In genomic region chr13:68889929-68890593, GRCm38 (mm10) we compare ENCODE assay signal across 14 mouse cellular contexts.
DNase-seq lines count a peak whose midpoint lies in the region; ATAC-seq lines count a peak whose summit lies in the region.
"Had no signal": no experiment of that assay in that cellular context is flagged by ENCODE, and none has a peak within 500 bp of the region (broad histone marks: within the 10 kb centered on the region; RNA-seq: fewer than 3 reads in every experiment).

No protein-coding gene starts in this region.

- 0 out of 2 replicates have a peak, but pooled peaks have one; percentile 24 for ATAC-seq in kidney, embryonic 14.5 days (ENCODE audit: low FRiP score, low TSS enrichment)
- peak; percentile 87 for ATAC-seq in lung, embryonic 16.5 days (ENCODE audit: low read depth)
- ATAC-seq in midbrain, embryonic 13.5 days, result no peak

- H3K4me2 ChIP-seq in kidney, embryonic 14.5 days (replicated peaks; ENCODE audit: low read depth, low read length), result no peak overlapping the region
- no peak overlapping the region for H3K4me2 ChIP-seq in lung, embryonic 16.5 days (ENCODE audit: low read depth, low read length)
- H3K4me2 ChIP-seq in midbrain, embryonic 13.5 days (replicated peaks), result no peak overlapping the region
- H3K4me2 ChIP-seq: heart, embryonic 13.5 days; hindbrain, embryonic 12.5 days; liver, embryonic 15.5 days; midbrain, embryonic 12.5 days had no signal

- no peaks in the 10 kb centered on the region for H3K27me3 ChIP-seq in kidney, embryonic 14.5 days (ENCODE audit: control insufficient read depth, insufficient read depth, low read length)
- H3K27me3 ChIP-seq in lung, embryonic 16.5 days (ENCODE audit: control insufficient read depth, insufficient read depth, low read depth, low read length), result no peaks in the 10 kb centered on the region
- no peaks in the 10 kb centered on the region for H3K27me3 ChIP-seq in midbrain, embryonic 13.5 days
- H3K27me3 ChIP-seq: heart, embryonic 13.5 days; hindbrain, embryonic 12.5 days; liver, embryonic 15.5 days; midbrain, embryonic 12.5 days had no signal

- H3K4me3 ChIP-seq in kidney, embryonic 14.5 days (ENCODE audit: low read length), result no peak overlapping the region
- H3K4me3 ChIP-seq in lung, embryonic 16.5 days (ENCODE audit: low read length), result no peak overlapping the region
- no peak overlapping the region for H3K4me3 ChIP-seq in midbrain, embryonic 13.5 days (replicated peaks)
- H3K4me3 ChIP-seq: gastrocnemius, adult 2 months; heart, embryonic 13.5 days; hindbrain, embryonic 12.5 days; liver, embryonic 15.5 days; midbrain, embryonic 12.5 days had no signal

- no peaks in the 10 kb centered on the region for H3K9me3 ChIP-seq in kidney, embryonic 14.5 days (ENCODE audit: control insufficient read depth, low read length)
- no peaks in the 10 kb centered on the region for H3K9me3 ChIP-seq in lung, embryonic 16.5 days (ENCODE audit: control insufficient read depth, low read length)
- H3K9me3 ChIP-seq in midbrain, embryonic 13.5 days, result no peaks in the 10 kb centered on the region
- H3K9me3 ChIP-seq: heart, embryonic 13.5 days; hindbrain, embryonic 12.5 days; liver, embryonic 15.5 days; midbrain, embryonic 12.5 days had no signal

- H3K4me1 ChIP-seq in kidney, embryonic 14.5 days (ENCODE audit: control insufficient read depth, insufficient read depth, low read length), result peaks cover 4% of the 10 kb centered on the region; the same call in 1 of the 2 replicates
- peaks cover 12% of the 10 kb centered on the region for H3K4me1 ChIP-seq in lung, embryonic 16.5 days (replicated peaks; ENCODE audit: control insufficient read depth, insufficient read depth, low read length)
- H3K4me1 ChIP-seq in midbrain, embryonic 13.5 days (replicated peaks), result no peaks in the 10 kb centered on the region
- H3K4me1 ChIP-seq: heart, embryonic 13.5 days; hindbrain, embryonic 12.5 days; liver, embryonic 15.5 days; midbrain, embryonic 12.5 days had no signal

- no peak for DNase-seq in kidney, adult 11 months
- no peak for DNase-seq in lung, postnatal 25 days (ENCODE audit: low spot score)
- DNase-seq in left cerebral cortex, adult 9 months (ENCODE audit: low spot score in 2 of 2), result peak; percentile 62 to 75
- DNase-seq in right cerebral cortex, postnatal 4 days, result peak; percentile 26
- no peak for DNase-seq in neural tube, embryonic 10.5 days (ENCODE audit: extremely low spot score, low spot score)
- DNase-seq: adrenal gland, postnatal 25 days; gastrocnemius, adult 2 months had no signal

- no peaks in the 10 kb centered on the region for H3K36me3 ChIP-seq in kidney, embryonic 14.5 days (ENCODE audit: control insufficient read depth, insufficient read depth, low read length)
- H3K36me3 ChIP-seq in lung, embryonic 16.5 days (ENCODE audit: control insufficient read depth, insufficient read depth, low read length), result no peaks in the 10 kb centered on the region
- H3K36me3 ChIP-seq in midbrain, embryonic 13.5 days, result no peaks in the 10 kb centered on the region
- H3K36me3 ChIP-seq: heart, embryonic 13.5 days; hindbrain, embryonic 12.5 days; liver, embryonic 15.5 days; midbrain, embryonic 12.5 days had no signal

- no peak overlapping the region for H3K9ac ChIP-seq in kidney, embryonic 14.5 days (ENCODE audit: low read depth, low read length)
- no peak overlapping the region for H3K9ac ChIP-seq in lung, embryonic 16.5 days (ENCODE audit: low read length)
- H3K9ac ChIP-seq in midbrain, embryonic 13.5 days (replicated peaks), result no peak overlapping the region
- H3K9ac ChIP-seq: heart, embryonic 13.5 days; hindbrain, embryonic 12.5 days; liver, embryonic 15.5 days; midbrain, embryonic 12.5 days had no signal

- H3K27ac ChIP-seq in kidney, embryonic 14.5 days (ENCODE audit: low read depth, low read length), result no peak overlapping the region
- H3K27ac ChIP-seq in lung, embryonic 16.5 days (ENCODE audit: low read length), result peak overlapping the region; percentile 77
- no peak overlapping the region for H3K27ac ChIP-seq in midbrain, embryonic 13.5 days
- H3K27ac ChIP-seq: gastrocnemius, adult 2 months; heart, embryonic 13.5 days; hindbrain, embryonic 12.5 days; liver, embryonic 15.5 days; midbrain, embryonic 12.5 days had no signal

- 65% methylated on average over 9 of the region's 9 CpGs for WGBS in kidney, embryonic 14.5 days
- WGBS in lung, embryonic 16.5 days, result 43% methylated on average over 9 of the region's 9 CpGs
- whole genome bisulfite sequencing in midbrain, embryonic 13.5 days, result 91% methylated on average over 9 of the region's 9 CpGs

Comparison
In these comparisons a context has a peak if more than half of its experiments do, and no peak if none do; other contexts are left out.
1. DNase-seq: peak in left cerebral cortex, adult 9 months (2 of 2) and right cerebral cortex, postnatal 4 days (single experiment); none in kidney, adult 11 months (single experiment), lung, postnatal 25 days (single experiment) and neural tube, embryonic 10.5 days (single experiment).